Mouse (Mus musculus) stomach, embryonic 14.5 days (tissue): ENCODE measurements around the gene Gm28043. TPM values are rescaled to one million over a fixed set of nuclear protein-coding genes. Genes with fewer than 3 reads are reported as not detected.
A peak's percentile ranks its signal among the peaks of the same experiment; 100 is the strongest.
"Not testable (repeated sequence)": the region's sequence is repeated elsewhere in the genome, so short reads cannot be mapped to it uniquely, and the experiment has no call there.

ENCODE experiments used
- ATAC-seq: fragments of 200-750 bp; cut with Nextera tagmentation; 2 replicates; pipeline ENCODE4 v1.8.0; 2017; ENCODE audit warnings: low read depth, moderate TSS enrichment; ENCODE audit not compliant: insufficient number of reproducible peaks, insufficient read depth, low FRiP score
- H3K27ac ChIP-seq: fragments of 300-500 bp; sonication (generic); 2 replicates; pipeline ENCODE4 v1.5.1; 2014; ENCODE audit warnings: mild to moderate bottlenecking, low read length, moderate library complexity, mixed read lengths
- H3K27me3 ChIP-seq: fragments of 300-500 bp; sonication (generic); 2 replicates; pipeline ENCODE4 v1.6.1; 2014; ENCODE audit warnings: low read length, control low read depth, mixed read lengths; ENCODE audit not compliant: control insufficient read depth, insufficient read depth
- H3K36me3 ChIP-seq: fragments of 300-500 bp; sonication (generic); 2 replicates; pipeline ENCODE4 v1.6.1; 2014; ENCODE audit warnings: mild to moderate bottlenecking, control low read depth, low read length, moderate library complexity, mixed read lengths; ENCODE audit not compliant: control insufficient read depth, insufficient read depth
- H3K4me1 ChIP-seq: fragments of 300-500 bp; sonication (generic); 2 replicates; pipeline ENCODE4 v1.6.1; 2014; ENCODE audit warnings: low read length, control low read depth, mixed read lengths; ENCODE audit not compliant: control insufficient read depth, insufficient read depth
- H3K4me2 ChIP-seq: fragments of 300-500 bp; sonication (generic); replicated peaks from 2 replicates; pipeline ENCODE4 v1.6.1; 2014; ENCODE audit warnings: low read depth, low read length, control low read depth
- H3K4me3 ChIP-seq: fragments of 300-500 bp; sonication (generic); 2 replicates; pipeline ENCODE4 v1.5.1; 2014; ENCODE audit warnings: low read depth, low read length, control low read depth
- H3K9ac ChIP-seq: fragments of 300-500 bp; sonication (generic); replicated peaks from 2 replicates; pipeline ENCODE4 v1.6.1; 2014; ENCODE audit warnings: low read depth, mild to moderate bottlenecking, control low read depth, low read length, moderate library complexity, mixed read lengths
- H3K9me3 ChIP-seq: fragments of 300-500 bp; sonication (generic); 2 replicates; pipeline ENCODE4 v1.6.1; 2016; ENCODE audit warnings: low read depth, low read length, control low read depth; ENCODE audit not compliant: control insufficient read depth
- WGBS: fragments of 180-500 bp; shearing (Covaris S2); extraction: QIAGEN DNeasy Blood & Tissue Kit; methylation state at CpG from one replicate; pipeline ENCODE4 v1.1.7; 2014; 5-methylcytosine and 5-hydroxymethylcytosine counted together
- polyA plus RNA-seq: library from polyadenylated mRNA; unstranded; fragments of >200 nt; fragmentation: Nextera tagmentation; extraction: Ambion mirVana; gene quantifications from 2 replicates; pipeline ENCODE4 v1.2.1, GENCODE M21; 2014

Gene Gm28043
- polyA plus RNA-seq, 1 experiment from 2014 or later: 2.7 TPM

- Histone ChIP-seq H3K4me3 (no peak overlapping the region), H3K4me1 (peaks cover 35% of the 10 kb centered on the region; the same call in 1 of the 2 replicates), H3K27me3 (no peaks in the 10 kb centered on the region), H3K36me3 (no peaks in the 10 kb centered on the region), H3K4me2 (no peak overlapping the region), H3K9me3 (no peaks in the 10 kb centered on the region), H3K27ac (no peak overlapping the region), H3K9ac (no peak overlapping the region)
- WGBS: 57% methylated on average over 7 of the region's 7 CpGs
- no peak for ATAC-seq
Measured at GRCm38 (mm10) chr17:29712565-29712964, 97.9 kb downstream of the Gm28043 start.

- peaks cover 35% of the 10 kb centered on the region; the same call in 1 of the 2 replicates for H3K4me1 ChIP-seq
- H3K27me3 ChIP-seq, H3K4me2 ChIP-seq, H3K9me3 ChIP-seq, H3K4me3 ChIP-seq, ATAC-seq, H3K9ac ChIP-seq, H3K27ac ChIP-seq, H3K36me3 ChIP-seq: not testable (repeated sequence)
- 97% methylated on average over 4 of the region's 4 CpGs for WGBS
Measured at GRCm38 (mm10) chr17:29713734-29714133, 99.1 kb downstream of the Gm28043 start.

- peak within 1 kb of the TSS; percentile 66 for H3K4me2 ChIP-seq
- H3K9ac ChIP-seq: no peak within 1 kb of the TSS; the same call in 1 of the 2 replicates
- peaks cover 22% of the 10 kb centered on the region; the same call in 1 of the 2 replicates for H3K4me1 ChIP-seq
- 4% methylated on average over 41 of the region's 41 CpGs for WGBS
- no peaks in the 10 kb centered on the region for H3K27me3 ChIP-seq
- no peaks in the 10 kb centered on the region for H3K36me3 ChIP-seq
- no peaks in the 10 kb centered on the region for H3K9me3 ChIP-seq
- peak within 1 kb of the TSS; percentile 52 for H3K4me3 ChIP-seq
- ATAC-seq: peak; percentile 97
- H3K27ac ChIP-seq: no peak within 1 kb of the TSS
Measured at GRCm38 (mm10) chr17:29716732-29717445, 102.2 kb downstream of the Gm28043 start, which contains the start of gene Ccdc167. TSS of gene Ccdc167 (minus strand) at chr17:29717044.

GRCm38 (mm10) chr17:29718660-29719059 is 104.0 kb downstream of the Gm28043 start:
- no peak for ATAC-seq
- Histone ChIP-seq H3K27me3 (no peaks in the 10 kb centered on the region), H3K4me1 (peaks cover 11% of the 10 kb centered on the region; the same call in 1 of the 2 replicates), H3K4me3 (no peak overlapping the region), H3K36me3 (no peaks in the 10 kb centered on the region), H3K4me2 (no peak overlapping the region), H3K27ac (no peak overlapping the region), H3K9me3 (no peaks in the 10 kb centered on the region), H3K9ac (no peak overlapping the region)
- WGBS: 90% methylated on average over 8 of the region's 8 CpGs

GRCm38 (mm10) chr17:29719628-29720575 is 105.2 kb downstream of the Gm28043 start:
- no peak overlapping the region for H3K4me2 ChIP-seq
- no peak overlapping the region for H3K4me3 ChIP-seq
- no peaks in the 10 kb centered on the region for H3K9me3 ChIP-seq
- H3K4me1 ChIP-seq: peaks cover 11% of the 10 kb centered on the region; the same call in 1 of the 2 replicates
- ATAC-seq: no peak
- WGBS: 80% methylated on average over 13 of the region's 13 CpGs
- no peak overlapping the region for H3K27ac ChIP-seq
- H3K27me3 ChIP-seq: no peaks in the 10 kb centered on the region
- H3K36me3 ChIP-seq: no peaks in the 10 kb centered on the region
- H3K9ac ChIP-seq: no peak overlapping the region

GRCm38 (mm10) chr17:29720755-29721365 is 106.2 kb downstream of the Gm28043 start:
- no peak for ATAC-seq
- Histone ChIP-seq H3K4me1 (peaks cover 8% of the 10 kb centered on the region; the same call in 1 of the 2 replicates), H3K27ac (no peak overlapping the region), H3K9ac (no peak overlapping the region), H3K4me3 (no peak overlapping the region), H3K9me3 (no peaks in the 10 kb centered on the region), H3K36me3 (no peaks in the 10 kb centered on the region), H3K4me2 (no peak overlapping the region), H3K27me3 (no peaks in the 10 kb centered on the region)
- 58% methylated on average over 11 of the region's 11 CpGs for WGBS

GRCm38 (mm10) chr17:29724610-29725009 is 109.9 kb downstream of the Gm28043 start:
- no peak overlapping the region for H3K9ac ChIP-seq
- no peaks in the 10 kb centered on the region for H3K36me3 ChIP-seq
- no peak overlapping the region for H3K27ac ChIP-seq
- H3K4me2 ChIP-seq: no peak overlapping the region
- 72% methylated on average over 6 of the region's 6 CpGs for WGBS
- H3K27me3 ChIP-seq: no peaks in the 10 kb centered on the region
- no peak overlapping the region for H3K4me3 ChIP-seq
- H3K9me3 ChIP-seq: no peaks in the 10 kb centered on the region
- no peaks in the 10 kb centered on the region for H3K4me1 ChIP-seq
- ATAC-seq: no peak

- no peak overlapping the region for H3K27ac ChIP-seq
- H3K4me3 ChIP-seq: no peak overlapping the region
- no peak for ATAC-seq
- no peak overlapping the region for H3K4me2 ChIP-seq
- no peak overlapping the region for H3K9ac ChIP-seq
- no peaks in the 10 kb centered on the region for H3K9me3 ChIP-seq
- no peaks in the 10 kb centered on the region for H3K4me1 ChIP-seq
- H3K27me3 ChIP-seq: no peaks in the 10 kb centered on the region
- H3K36me3 ChIP-seq: no peaks in the 10 kb centered on the region
- 74% methylated on average over 6 of the region's 6 CpGs for WGBS
Measured at GRCm38 (mm10) chr17:29725027-29725620, 110.4 kb downstream of the Gm28043 start.
